Comparison of ENCODE assay signal across 9 mouse cellular contexts in the genomic region with DNA sequence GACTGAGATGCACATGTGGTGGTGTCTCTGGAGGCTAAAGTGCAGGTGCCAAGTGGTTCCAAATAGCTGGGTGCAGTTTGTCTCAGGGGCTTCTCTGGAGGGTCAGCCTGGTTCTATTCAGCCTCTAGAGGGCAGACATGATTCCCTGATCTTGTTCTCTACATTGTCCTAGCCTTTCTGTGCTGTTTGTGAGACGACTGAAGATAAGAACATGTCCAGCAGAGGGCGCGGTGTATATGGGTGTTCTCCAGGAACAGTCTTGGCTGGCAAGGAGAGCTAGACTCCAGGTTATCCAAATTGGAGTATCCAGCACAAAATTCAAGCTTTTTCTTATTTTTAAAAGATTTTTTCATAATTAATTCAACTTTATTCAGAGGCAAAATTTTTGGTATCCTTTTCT. TPM values are rescaled to one million over a fixed set of nuclear protein-coding genes. Genes with fewer than 3 reads are reported as not detected.
DNase-seq lines count a peak whose midpoint lies in the region; ATAC-seq and TF ChIP-seq lines count a peak whose summit lies in the region.
"Not testable (repeated sequence)": the region's sequence is repeated elsewhere in the genome, so short reads cannot be mapped to it uniquely, and the experiment has no call there.
"Had no signal": no experiment of that assay in that cellular context is flagged by ENCODE, and none has a peak within 500 bp of the region (broad histone marks: within the 10 kb centered on the region; RNA-seq: fewer than 3 reads in every experiment).

No protein-coding gene starts in this region.

- peak; percentile 57; the same call in 1 of the 2 replicates for TF ChIP-seq CTCF in brain, embryonic 14.5 days (IDR thresholded peaks at IDR 0.05; ENCODE audit: borderline replicate concordance, extremely low read depth, insufficient read depth, insufficient read length)
- not testable (repeated sequence) for TF ChIP-seq CTCF in liver, adult 2 months (IDR thresholded peaks at IDR 0.05; ENCODE audit: low read depth, low read length); thymus, adult 2 months (IDR thresholded peaks at IDR 0.05; ENCODE audit: borderline replicate concordance, control insufficient read depth, extremely low read depth, insufficient read depth, low read length, poor library complexity)

- H3K79me2 ChIP-seq in liver, adult 2 months (ENCODE audit: control insufficient read depth, insufficient read depth, low read length), result not testable (repeated sequence)

- not testable (repeated sequence) for H3K36me3 ChIP-seq in heart, embryonic 10.5 days; liver, adult 2 months (ENCODE audit: control insufficient read depth, insufficient read depth, low read length); neural tube, embryonic 12.5 days; thymus, adult 2 months (ENCODE audit: control insufficient read depth, insufficient read depth, low read length)

- 0 out of 2 replicates have a peak, but pooled peaks have one; percentile 56 for ATAC-seq in neural tube, embryonic 12.5 days (ENCODE audit: low FRiP score, low read depth)

- H3K4me1 ChIP-seq in heart, embryonic 10.5 days; liver, adult 2 months (ENCODE audit: control insufficient read depth, insufficient read depth, low read length); neural tube, embryonic 12.5 days; thymus, adult 2 months (replicated peaks; ENCODE audit: control insufficient read depth, insufficient read depth, low read length): not testable (repeated sequence)

- H3K27ac ChIP-seq in heart, embryonic 10.5 days; liver, adult 2 months (replicated peaks; ENCODE audit: insufficient read depth, low read depth, low read length); neural tube, embryonic 12.5 days; thymus, adult 2 months (ENCODE audit: control insufficient read depth, insufficient read depth, low read length): not testable (repeated sequence)

- H3K9ac ChIP-seq in liver, adult 2 months (ENCODE audit: low read depth, low read length); neural tube, embryonic 12.5 days: not testable (repeated sequence)

- not testable (repeated sequence) for H3K27me3 ChIP-seq in heart, embryonic 10.5 days (ENCODE audit: insufficient read depth, poor library complexity, severe bottlenecking); liver, adult 2 months (ENCODE audit: control insufficient read depth, insufficient read depth, low read length); neural tube, embryonic 12.5 days (replicated peaks); thymus, adult 2 months (ENCODE audit: control insufficient read depth, insufficient read depth, low read length)

- not testable (repeated sequence) for H3K4me2 ChIP-seq in neural tube, embryonic 12.5 days (replicated peaks)

- not testable (repeated sequence) for TF ChIP-seq POLR2A in brain, embryonic 14.5 days (IDR thresholded peaks at IDR 0.05; ENCODE audit: borderline replicate concordance, extremely low read depth, insufficient read depth, insufficient read length, poor library complexity, severe bottlenecking); liver, adult 2 months (IDR thresholded peaks at IDR 0.05; ENCODE audit: extremely low read depth, insufficient read depth, low read length); thymus, adult 2 months (IDR thresholded peaks at IDR 0.05; ENCODE audit: control insufficient read depth, extremely low read depth, insufficient read depth, low read length, poor library complexity)

- H3K4me3 ChIP-seq in heart, embryonic 10.5 days; liver, adult 2 months (ENCODE audit: insufficient read depth, low read depth, low read length); neural tube, embryonic 12.5 days; thymus, adult 2 months (ENCODE audit: control insufficient read depth, insufficient read depth, low read length): not testable (repeated sequence)

- peak; percentile 70 for DNase-seq in CD4-positive, CD25-positive, alpha-beta regulatory T cell, adult 2 months (ENCODE audit: low read depth, low spot score)
- peak; percentile 90 for DNase-seq in brain, embryonic 14.5 days (ENCODE audit: low read depth)
- DNase-seq in fibroblast of lung, adult 2 months (ENCODE audit: low read depth), result peak; percentile 27
- peak; percentile 79 for DNase-seq in heart, embryonic 10.5 days (ENCODE audit: low spot score)
- DNase-seq in kidney, postnatal 25 days, result peak; percentile 76 to 89
- DNase-seq in liver, adult 2 months (ENCODE audit: extremely low read depth, low read depth, low spot score), result peak; percentile 14
- DNase-seq in thymus, adult 2 months, result peak; percentile 59

- not testable (repeated sequence) for H3K9me3 ChIP-seq in heart, embryonic 10.5 days; neural tube, embryonic 12.5 days

- WGBS in heart, embryonic 10.5 days, result 2% methylated on average over 3 of the region's 3 CpGs
- 18% methylated on average over 3 of the region's 3 CpGs for WGBS in liver, adult 2 months
- 6% methylated on average over 3 of the region's 3 CpGs for WGBS in neural tube, embryonic 12.5 days
- whole genome bisulfite sequencing in thymus, adult 2 months, result 2% methylated on average over 3 of the region's 3 CpGs

RNA-seq across cellular contexts. Expression of gene Gm5751, which starts 9.7 kb away (rescaled TPM):
- polyA plus RNA-seq in brain, embryonic 14.5 days (2012; rRNA removed), result not detected in 2 replicates
- not detected in 2 replicates for polyA plus RNA-seq in heart, embryonic 10.5 days (2016; fragmentation: Nextera tagmentation; extraction: Ambion mirVana)
- total RNA-seq in liver, adult 2 months (2014; rRNA removed), result not detected in 2 replicates
- polyA plus RNA-seq in liver, adult 2 months (2012; rRNA removed), result not detected in 2 replicates
- polyA plus RNA-seq in neural tube, embryonic 12.5 days (2016; fragmentation: Nextera tagmentation; extraction: Ambion mirVana), result not detected in 2 replicates
- not detected in 2 replicates for polyA plus RNA-seq in thymus, adult 2 months (2012; rRNA removed)
- polyA plus RNA-seq: intestine, embryonic 15.5 days had no signal

RNA-seq across cellular contexts. Expression of gene Gm6592, which starts 20.5 kb away (rescaled TPM):
- not detected in 2 replicates for polyA plus RNA-seq in brain, embryonic 14.5 days (2012; rRNA removed)
- not detected in 2 replicates for polyA plus RNA-seq in heart, embryonic 10.5 days (2016; fragmentation: Nextera tagmentation; extraction: Ambion mirVana)
- not detected in 2 replicates for total RNA-seq in liver, adult 2 months (2014; rRNA removed)
- not detected in 2 replicates for polyA plus RNA-seq in liver, adult 2 months (2012; rRNA removed)
- polyA plus RNA-seq in neural tube, embryonic 12.5 days (2016; fragmentation: Nextera tagmentation; extraction: Ambion mirVana), result not detected in 2 replicates
- not detected in 2 replicates for polyA plus RNA-seq in thymus, adult 2 months (2012; rRNA removed)
- polyA plus RNA-seq: intestine, embryonic 15.5 days had no signal

RNA-seq across cellular contexts. Expression of gene B630019K06Rik, which starts 27.9 kb away (rescaled TPM):
- polyA plus RNA-seq in brain, embryonic 14.5 days (2012; rRNA removed), result 38.1 and 47.0 TPM in 2 replicates
- 1.6 and 1.7 TPM in 2 replicates for polyA plus RNA-seq in heart, embryonic 10.5 days (2016; fragmentation: Nextera tagmentation; extraction: Ambion mirVana)
- total RNA-seq in liver, adult 2 months (2014; rRNA removed), result 0.18 and 0.47 TPM in 2 replicates
- polyA plus RNA-seq in liver, adult 2 months (2012; rRNA removed), result 0.21 and 0.60 TPM in 2 replicates
- 15.5 and 17.8 TPM in 2 replicates for polyA plus RNA-seq in neural tube, embryonic 12.5 days (2016; fragmentation: Nextera tagmentation; extraction: Ambion mirVana)
- 0.71 and 1.1 TPM in 2 replicates for polyA plus RNA-seq in thymus, adult 2 months (2012; rRNA removed)

Comparison
In these comparisons a context has a peak if more than half of its experiments do, and no peak if none do; other contexts are left out.
1. DNase-seq: peak in every context shown above with its lines; median percentile 90 in brain, embryonic 14.5 days; 82 in kidney, postnatal 25 days; 79 in heart, embryonic 10.5 days; 70 in CD4-positive, CD25-positive, alpha-beta regulatory T cell, adult 2 months; 59 in thymus, adult 2 months; 27 in fibroblast of lung, adult 2 months; 14 in liver, adult 2 months.